Mouse (Mus musculus) brain, embryonic 14.5 days (tissue): ENCODE measurements around the gene Nolc1. TPM values are rescaled to one million over a fixed set of nuclear protein-coding genes. Genes with fewer than 3 reads are reported as not detected.

ENCODE experiments used
- DNase-seq: peaks from one replicate; pipeline ENCODE4 v3.0.0-alpha.2; 2011; ENCODE audit warnings: low read depth
- CTCF ChIP-seq: fragments of 200-500 bp; IDR thresholded peaks from 2 replicates; pipeline ENCODE4 v1.5.1; 2012; ENCODE audit warnings: inconsistent platforms, mild to moderate bottlenecking, moderate library complexity, borderline replicate concordance; ENCODE audit not compliant: insufficient read depth, insufficient read length; ENCODE audit errors: extremely low read depth
- POLR2A ChIP-seq: fragments of 200-500 bp; IDR thresholded peaks from 2 replicates; pipeline ENCODE4 v1.6.1; 2012; ENCODE audit warnings: mild to moderate bottlenecking, inconsistent platforms, borderline replicate concordance; ENCODE audit not compliant: poor library complexity, insufficient read depth, insufficient read length, severe bottlenecking; ENCODE audit errors: extremely low read depth
- polyA plus RNA-seq: library from polyadenylated mRNA; depleted of rRNA; stranded (reverse); fragments of >200 nt; gene quantifications from 2 replicates; pipeline ENCODE4 v1.2.3, GENCODE M21; 2012; rRNA removed

The Nolc1 gene
- polyA plus RNA-seq = 41.4 and 54.5 TPM in 2 replicates

GRCm38 (mm10) chr19:46075616-46076607 lies at the start of gene Nolc1:
TSS of gene Nolc1 (plus strand) at chr19:46075863.
- TF ChIP-seq CTCF = no peak
- peak; percentile 23; the same call in 1 of the 2 replicates for TF ChIP-seq POLR2A
- peak; percentile 100 for DNase-seq

GRCm38 (mm10) chr19:46026567-46026966 lies 49.1 kb upstream of the Nolc1 start:
- TF ChIP-seq CTCF (no peak), POLR2A (no peak)
- no peak for DNase-seq

GRCm38 (mm10) chr19:46028747-46029320 lies 46.8 kb upstream of the Nolc1 start:
- TF ChIP-seq CTCF (peak; percentile 31; the same call in 1 of the 2 replicates), POLR2A (no peak)
- peak; percentile 26 for DNase-seq

GRCm38 (mm10) chr19:46029652-46030051 lies 46.0 kb upstream of the Nolc1 start:
- TF ChIP-seq CTCF (no peak), POLR2A (no peak)
- no peak for DNase-seq

GRCm38 (mm10) chr19:46030196-46030983 lies 45.3 kb upstream of the Nolc1 start:
- DNase-seq = no peak
- TF ChIP-seq CTCF = no peak
- TF ChIP-seq POLR2A = no peak

- TF ChIP-seq CTCF (no peak), POLR2A (no peak)
- no peak for DNase-seq
Observed at GRCm38 (mm10) chr19:46031689-46032432, 43.8 kb upstream of the Nolc1 start.

- peak; percentile 13 for DNase-seq
Observed at GRCm38 (mm10) chr19:46032731-46033510, 42.7 kb upstream of the Nolc1 start.

GRCm38 (mm10) chr19:46033911-46034310 lies 41.8 kb upstream of the Nolc1 start:
- DNase-seq = no peak
- no peak for TF ChIP-seq POLR2A
- no peak for TF ChIP-seq CTCF

More at GRCm38 (mm10) chr19:46032731-46033510, 42.7 kb upstream of the Nolc1 start:
- TF ChIP-seq POLR2A (no peak), CTCF (no peak)

GRCm38 (mm10) chr19:46035971-46036370 lies 39.7 kb upstream of the Nolc1 start:
- TF ChIP-seq CTCF (no peak), POLR2A (no peak)
- no peak for DNase-seq
